Mouse (Mus musculus): ENCODE measurements around the gene Ckb. TPM values are rescaled to one million over a fixed set of nuclear protein-coding genes. Genes with fewer than 3 reads are reported as not detected.
A peak's percentile ranks its signal among the peaks of the same experiment; 100 is the strongest.

The Ckb gene
- total and polyA plus RNA-seq, 3 experiments = 0.11 TPM; not detected in 2

GRCm38 (mm10) chr12:111687350-111688068, 15.4 kb upstream of the Ckb start:
- peaks cover 35% of the 10 kb centered on the region for H3K36me3 ChIP-seq (replicated peaks)
- H3K4me1 ChIP-seq (ENCODE audit: insufficient read depth, low read depth, low read length) = peaks cover 19% of the 10 kb centered on the region
- no peak for ATAC-seq (ENCODE audit: extremely low read depth, insufficient number of reproducible peaks, low FRiP score, poor library complexity, severe bottlenecking)
- no peaks in the 10 kb centered on the region for H3K9me3 ChIP-seq (replicated peaks)
- TF ChIP-seq CTCF (IDR thresholded peaks at IDR 0.05; ENCODE audit: low read depth, low read length) (no peak), GATA2 (IDR thresholded peaks at IDR 0.05; ENCODE audit: borderline replicate concordance, low read depth, low read length) (no peak), GATA1 (IDR thresholded peaks at IDR 0.05; ENCODE audit: borderline replicate concordance, low read length) (no peak), POLR2AphosphoS5 (IDR thresholded peaks at IDR 0.05; ENCODE audit: insufficient replicate concordance, low read depth, low read length) (no peak), TAL1 (conservative IDR thresholded peaks at IDR 0.05; ENCODE audit: low read depth, low read length) (no peak)
- H3K27me3 ChIP-seq (ENCODE audit: insufficient read depth, low read length) = peaks cover 55% of the 10 kb centered on the region
- DNase-seq (ENCODE audit: low spot score) = no peak
- H3K4me3 ChIP-seq (ENCODE audit: low read depth, low read length) = no peak overlapping the region

- Histone ChIP-seq H3K27me3 (ENCODE audit: insufficient read depth, low read length) (peaks cover 45% of the 10 kb centered on the region), H3K36me3 (replicated peaks) (peaks cover 46% of the 10 kb centered on the region), H3K4me3 (ENCODE audit: low read depth, low read length) (no peak overlapping the region), H3K4me1 (ENCODE audit: insufficient read depth, low read depth, low read length) (peaks cover 19% of the 10 kb centered on the region), H3K9me3 (replicated peaks) (no peaks in the 10 kb centered on the region)
- no peak for ATAC-seq (ENCODE audit: extremely low read depth, insufficient number of reproducible peaks, low FRiP score, poor library complexity, severe bottlenecking)
- TF ChIP-seq POLR2AphosphoS5 (IDR thresholded peaks at IDR 0.05; ENCODE audit: insufficient replicate concordance, low read depth, low read length) = 0 out of 2 replicates have a peak, but pooled peaks have one; percentile 79
- no peak for TF ChIP-seq GATA1 (IDR thresholded peaks at IDR 0.05; ENCODE audit: borderline replicate concordance, low read length)
- DNase-seq (ENCODE audit: low spot score) = no peak
These were observed 14.3 kb upstream of the Ckb start for GRCm38 (mm10) chr12:111686390-111686789.

- DNase-seq (ENCODE audit: low spot score) (no peak), ATAC-seq (ENCODE audit: extremely low read depth, insufficient number of reproducible peaks, low FRiP score, poor library complexity, severe bottlenecking) (no peak)
- Histone ChIP-seq H3K27me3 (ENCODE audit: insufficient read depth, low read length) (peaks cover 11% of the 10 kb centered on the region), H3K9me3 (replicated peaks) (no peaks in the 10 kb centered on the region), H3K4me3 (ENCODE audit: low read depth, low read length) (no peak overlapping the region), H3K36me3 (replicated peaks) (peaks cover 75% of the 10 kb centered on the region), H3K4me1 (ENCODE audit: insufficient read depth, low read depth, low read length) (peaks cover 45% of the 10 kb centered on the region)
- TF ChIP-seq TAL1 (conservative IDR thresholded peaks at IDR 0.05; ENCODE audit: low read depth, low read length) (no peak), CTCF (IDR thresholded peaks at IDR 0.05; ENCODE audit: low read depth, low read length) (no peak), POLR2AphosphoS5 (IDR thresholded peaks at IDR 0.05; ENCODE audit: insufficient replicate concordance, low read depth, low read length) (no peak), GATA1 (IDR thresholded peaks at IDR 0.05; ENCODE audit: borderline replicate concordance, low read length) (no peak), GATA2 (IDR thresholded peaks at IDR 0.05; ENCODE audit: borderline replicate concordance, low read depth, low read length) (no peak)
These were observed 10.7 kb upstream of the Ckb start for GRCm38 (mm10) chr12:111682806-111683205.

GRCm38 (mm10) chr12:111682003-111682402, 9.9 kb upstream of the Ckb start:
- Histone ChIP-seq H3K36me3 (replicated peaks) (peaks cover 75% of the 10 kb centered on the region), H3K4me1 (ENCODE audit: insufficient read depth, low read depth, low read length) (peaks cover 50% of the 10 kb centered on the region), H3K4me3 (ENCODE audit: low read depth, low read length) (no peak overlapping the region), H3K9me3 (replicated peaks) (no peaks in the 10 kb centered on the region), H3K27me3 (ENCODE audit: insufficient read depth, low read length) (0 out of 2 replicates have a peak, but pooled peaks cover 4% of the 10 kb centered on the region)
- DNase-seq (ENCODE audit: low spot score) (no peak), ATAC-seq (ENCODE audit: extremely low read depth, insufficient number of reproducible peaks, low FRiP score, poor library complexity, severe bottlenecking) (no peak)
- TF ChIP-seq CTCF (IDR thresholded peaks at IDR 0.05; ENCODE audit: low read depth, low read length) (no peak), GATA2 (IDR thresholded peaks at IDR 0.05; ENCODE audit: borderline replicate concordance, low read depth, low read length) (no peak), POLR2AphosphoS5 (IDR thresholded peaks at IDR 0.05; ENCODE audit: insufficient replicate concordance, low read depth, low read length) (no peak), GATA1 (IDR thresholded peaks at IDR 0.05; ENCODE audit: borderline replicate concordance, low read length) (no peak)

- H3K36me3 ChIP-seq (replicated peaks) = peaks cover 73% of the 10 kb centered on the region
- no peaks in the 10 kb centered on the region for H3K9me3 ChIP-seq (replicated peaks)
- no peaks in the 10 kb centered on the region for H3K27me3 ChIP-seq (ENCODE audit: insufficient read depth, low read length)
- peaks cover 55% of the 10 kb centered on the region for H3K4me1 ChIP-seq (ENCODE audit: insufficient read depth, low read depth, low read length)
- ATAC-seq (ENCODE audit: extremely low read depth, insufficient number of reproducible peaks, low FRiP score, poor library complexity, severe bottlenecking) (no peak), DNase-seq (ENCODE audit: low spot score) (no peak)
- no peak for TF ChIP-seq GATA2 (IDR thresholded peaks at IDR 0.05; ENCODE audit: borderline replicate concordance, low read depth, low read length)
- no peak for TF ChIP-seq GATA1 (IDR thresholded peaks at IDR 0.05; ENCODE audit: borderline replicate concordance, low read length)
- no peak for TF ChIP-seq POLR2AphosphoS5 (IDR thresholded peaks at IDR 0.05; ENCODE audit: insufficient replicate concordance, low read depth, low read length)
- no peak for TF ChIP-seq CTCF (IDR thresholded peaks at IDR 0.05; ENCODE audit: low read depth, low read length)
- TF ChIP-seq TAL1 (conservative IDR thresholded peaks at IDR 0.05; ENCODE audit: low read depth, low read length) = no peak
- H3K4me3 ChIP-seq (ENCODE audit: low read depth, low read length) = no peak overlapping the region
These were observed 9.2 kb upstream of the Ckb start for GRCm38 (mm10) chr12:111681305-111681704.

- TF ChIP-seq CTCF (IDR thresholded peaks at IDR 0.05; ENCODE audit: low read depth, low read length) (no peak), GATA2 (IDR thresholded peaks at IDR 0.05; ENCODE audit: borderline replicate concordance, low read depth, low read length) (no peak), TAL1 (conservative IDR thresholded peaks at IDR 0.05; ENCODE audit: low read depth, low read length) (no peak), POLR2AphosphoS5 (IDR thresholded peaks at IDR 0.05; ENCODE audit: insufficient replicate concordance, low read depth, low read length) (no peak), GATA1 (IDR thresholded peaks at IDR 0.05; ENCODE audit: borderline replicate concordance, low read length) (no peak)
- Histone ChIP-seq H3K36me3 (replicated peaks) (peaks cover 69% of the 10 kb centered on the region), H3K4me1 (ENCODE audit: insufficient read depth, low read depth, low read length) (peaks cover 60% of the 10 kb centered on the region)
These were observed 8.5 kb upstream of the Ckb start for GRCm38 (mm10) chr12:111680661-111681060.

More at GRCm38 (mm10) chr12:111680661-111681060, 8.5 kb upstream of the Ckb start:
- Histone ChIP-seq H3K9me3 (replicated peaks) (no peaks in the 10 kb centered on the region), H3K27me3 (ENCODE audit: insufficient read depth, low read length) (no peaks in the 10 kb centered on the region), H3K4me3 (ENCODE audit: low read depth, low read length) (peak overlapping the region; percentile 28; the same call in 1 of the 2 replicates)
- ATAC-seq (ENCODE audit: extremely low read depth, insufficient number of reproducible peaks, low FRiP score, poor library complexity, severe bottlenecking) (no peak), DNase-seq (ENCODE audit: low spot score) (no peak)
